Mouse (Mus musculus) right cerebral cortex, postnatal 14 days (tissue): ENCODE measurements around the gene Rad54l.

Experiments used
- DNase-seq: peaks from one replicate; pipeline ENCODE4 v3.0.0; 2022

The Rad54l gene

GRCm38 (mm10) chr4:116123602-116124519 is at the start of gene Rad54l, which contains the start of gene Pomgnt1:
TSS of gene Rad54l (minus strand) at chr4:116123690.
TSS of gene Pomgnt1 (plus strand) at chr4:116123840.
- peak; percentile 78 for DNase-seq

DNA sequence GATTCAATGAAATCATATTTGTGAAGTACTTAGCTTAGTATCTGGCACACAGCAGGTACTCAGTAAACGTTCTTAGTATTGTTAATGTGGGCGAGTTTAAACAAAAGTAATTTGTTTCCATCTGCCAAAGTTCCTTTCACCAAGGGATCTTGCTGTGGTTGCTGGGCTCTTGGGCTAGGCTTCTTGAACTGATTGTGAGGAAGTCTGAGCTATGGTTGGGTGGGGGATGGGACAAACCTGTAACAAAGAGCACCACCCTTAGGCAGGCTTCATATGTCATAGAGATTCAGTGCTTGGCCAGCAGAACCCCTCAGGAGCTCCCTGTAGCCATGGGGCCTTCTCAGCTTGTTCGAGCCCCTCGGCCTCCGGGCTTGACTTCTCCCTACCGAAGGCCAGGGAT is 49.6 kb upstream of the Rad54l start, which contains the start of the genes 1700042G07Rik and Gm49337:
Gene 1700042G07Rik (plus strand): TSS at position 301 of the 400 bp plus-strand sequence.
Gene Gm49337 (plus strand): TSS at position 313 of the 400 bp plus-strand sequence.
- DNase-seq, result no peak

DNA sequence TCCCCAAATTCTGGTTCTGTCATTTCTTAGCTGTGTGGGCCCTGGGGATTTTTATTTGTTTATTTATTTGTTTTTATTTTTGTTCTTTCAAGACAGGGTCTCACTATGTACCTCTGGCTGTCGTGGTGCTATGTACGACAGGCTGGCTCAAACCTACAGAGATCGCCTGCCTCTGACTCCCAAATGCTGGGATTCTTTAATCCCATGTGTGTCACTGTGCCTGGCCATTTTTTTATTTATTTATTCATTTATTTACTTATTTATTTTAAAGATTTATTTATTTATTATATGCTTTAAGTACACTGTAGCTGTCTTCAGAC is 45.8 kb upstream of the Rad54l start:
- DNase-seq, result no peak

- DNase-seq, result peak; percentile 90
These were observed 45.3 kb upstream of the Rad54l start for GRCm38 (mm10) chr4:116168617-116169352.

DNA sequence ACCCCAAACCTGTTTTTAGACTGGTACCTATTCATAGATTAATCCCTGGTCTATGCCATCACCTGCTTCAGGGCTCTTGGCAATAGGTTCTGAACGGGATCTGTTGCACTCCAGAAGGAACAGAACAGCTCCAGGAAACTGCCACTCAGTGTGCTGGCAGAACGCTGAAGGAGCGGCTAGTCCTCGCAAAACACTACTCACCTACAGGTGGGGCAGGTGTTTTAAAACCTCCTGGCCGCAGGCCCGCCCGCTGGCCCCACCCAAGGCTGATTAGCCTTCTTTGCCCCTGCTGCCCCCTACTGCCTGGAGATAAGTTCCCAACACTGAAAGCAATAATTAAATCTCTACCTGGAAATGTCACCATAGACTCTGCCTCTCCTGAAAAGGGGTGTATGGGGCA is 43.9 kb upstream of the Rad54l start, which contains the start of gene Tspan1:
Gene Tspan1 (minus strand): TSS at position 198 of the 400 bp plus-strand sequence.
- DNase-seq, result peak; percentile 21

GRCm38 (mm10) chr4:116165708-116166407 is 42.4 kb upstream of the Rad54l start:
- no peak for DNase-seq

- DNase-seq, result no peak
These were observed 41.5 kb upstream of the Rad54l start for GRCm38 (mm10) chr4:116164759-116165554.

GRCm38 (mm10) chr4:116162142-116162541 is 38.7 kb upstream of the Rad54l start:
- DNase-seq, result no peak

GRCm38 (mm10) chr4:116160769-116161168 is 37.3 kb upstream of the Rad54l start:
- DNase-seq, result peak; percentile 65

- peak; percentile 65 for DNase-seq
These were observed 36.4 kb upstream of the Rad54l start for GRCm38 (mm10) chr4:116159912-116160311.

GRCm38 (mm10) chr4:116157882-116158281 is 34.4 kb upstream of the Rad54l start:
- no peak for DNase-seq

DNA sequence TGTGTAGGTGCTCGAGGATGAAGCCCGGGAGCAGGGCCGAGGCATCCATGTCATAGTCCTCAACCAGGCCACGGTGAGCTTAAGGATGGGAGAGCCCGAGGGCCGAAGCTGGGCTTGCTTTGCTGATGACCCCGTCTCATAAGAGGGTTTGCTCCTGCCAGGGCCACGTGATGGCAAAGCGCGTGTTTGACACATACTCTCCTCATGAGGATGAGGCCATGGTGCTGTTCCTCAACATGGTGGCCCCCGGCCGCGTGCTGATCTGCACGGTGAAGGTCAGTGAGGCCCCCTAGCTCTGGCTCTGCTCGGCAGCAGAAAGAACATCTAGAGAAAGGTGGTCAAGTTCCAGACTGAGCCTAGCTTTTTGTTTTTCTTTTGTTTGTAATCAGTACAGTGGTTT is 29.2 kb upstream of the Rad54l start:
- DNase-seq, result no peak

DNA sequence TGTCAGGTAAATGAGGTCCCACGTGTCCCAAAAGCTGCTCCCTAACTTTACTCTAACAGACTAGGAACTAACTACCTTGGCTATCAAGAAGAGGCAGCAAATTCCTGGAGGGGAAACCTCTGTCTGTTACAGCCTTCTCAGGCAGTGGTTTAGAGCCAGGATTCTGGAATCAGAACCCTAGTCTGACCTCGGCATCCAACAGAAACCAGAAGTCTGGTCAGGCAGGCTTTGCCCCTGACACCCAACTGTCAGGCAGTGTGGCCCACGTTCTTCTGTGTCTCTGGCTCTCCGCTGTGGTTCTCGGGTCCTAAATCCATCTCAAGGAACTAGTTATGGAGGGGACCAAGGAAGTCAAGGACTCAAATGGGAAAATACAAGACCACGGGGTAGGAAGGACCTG is 27.7 kb upstream of the Rad54l start, which contains the start of gene Lurap1:
Gene Lurap1 (minus strand): TSS at position 101 of the 400 bp plus-strand sequence.
- no peak for DNase-seq

DNA sequence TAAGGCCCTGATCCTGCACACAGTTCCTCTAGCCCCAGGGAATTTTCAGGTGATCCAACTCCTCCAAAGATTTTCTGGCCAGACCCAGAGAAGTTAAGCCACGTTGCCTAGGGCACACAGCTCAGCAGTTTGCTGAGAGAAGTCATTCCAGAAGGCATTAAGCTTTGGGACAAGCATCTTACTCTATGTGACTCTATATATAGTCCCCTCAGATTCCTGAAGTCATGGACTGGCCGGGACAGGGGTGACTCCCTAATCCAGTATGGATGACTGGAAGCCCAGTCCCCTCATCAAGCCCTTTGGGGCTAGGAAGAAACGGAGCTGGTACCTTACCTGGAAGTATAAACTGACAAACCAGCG is 27.4 kb upstream of the Rad54l start:
- no peak for DNase-seq

- peak; percentile 58 for DNase-seq
These were observed 26.8 kb upstream of the Rad54l start for GRCm38 (mm10) chr4:116150156-116150861.

GRCm38 (mm10) chr4:116149812-116150155 is 26.3 kb upstream of the Rad54l start:
- DNase-seq, result no peak

GRCm38 (mm10) chr4:116143891-116144717 is 20.6 kb upstream of the Rad54l start:
- DNase-seq, result peak; percentile 75

GRCm38 (mm10) chr4:116143317-116143811 is 19.9 kb upstream of the Rad54l start:
- DNase-seq, result no peak

- no peak for DNase-seq
These were observed 18.8 kb upstream of the Rad54l start for GRCm38 (mm10) chr4:116142269-116142668.

DNA sequence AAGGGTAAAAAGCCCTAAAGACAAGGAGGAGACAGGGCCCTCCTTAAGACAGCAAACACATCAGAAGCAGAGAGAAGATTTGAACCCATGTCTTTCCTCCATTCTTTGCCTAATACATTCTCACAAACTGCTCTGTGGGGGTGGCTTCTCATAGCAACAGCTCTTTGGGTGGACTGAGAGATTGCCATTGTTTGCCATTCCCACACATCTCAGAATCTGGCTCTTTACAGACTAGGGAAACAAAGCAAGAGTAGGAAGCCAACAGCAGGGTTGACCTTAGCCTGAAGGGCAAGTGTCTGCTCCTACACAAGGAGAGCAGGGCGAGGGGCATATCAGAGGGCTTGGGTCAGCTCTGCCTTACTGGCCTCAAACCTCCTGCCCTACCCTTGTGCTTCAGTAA is 18.2 kb upstream of the Rad54l start:
- no peak for DNase-seq
